Mouse (Mus musculus): ENCODE data around the gene Tmem169.

DNA sequence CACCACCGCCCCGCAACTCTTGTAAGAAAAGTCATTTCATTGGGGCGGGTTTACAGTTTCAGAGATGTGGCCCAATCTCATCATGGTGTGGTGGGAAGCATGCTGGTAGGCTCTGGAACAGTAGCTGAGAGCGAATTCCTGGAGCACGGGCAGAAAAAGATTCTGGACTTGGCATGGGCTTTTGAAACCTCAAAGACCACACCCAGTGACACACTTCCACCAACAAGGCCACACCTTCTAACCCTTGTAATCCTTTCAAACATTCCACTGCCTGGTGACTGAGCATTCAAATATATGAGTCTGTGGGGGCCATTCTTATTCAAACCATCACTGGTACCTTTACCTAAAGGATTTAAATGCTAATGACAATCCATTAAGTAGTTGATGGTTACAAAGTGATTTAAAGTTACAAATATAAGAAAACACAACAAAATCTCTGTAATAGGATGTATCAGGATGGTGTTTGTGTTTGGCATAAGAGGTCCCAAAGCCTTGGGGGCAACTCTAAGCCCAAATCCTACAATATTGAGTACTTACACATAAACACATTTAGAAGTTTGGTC, 41.5 kb upstream of the Tmem169 start:
- TF ChIP-seq EP300 (IDR thresholded peaks at IDR 0.05) (no peak), CTCF (IDR thresholded peaks at IDR 0.05) (no peak)
